Mouse (Mus musculus): ENCODE results near the gene Tas2r110. TPM values are rescaled to one million over a fixed set of nuclear protein-coding genes. Genes with fewer than 3 reads are reported as not detected.

Tas2r110 gene
- not detected in 2 replicates for polyA plus RNA-seq (2015; fragmentation: Nextera tagmentation; extraction: Ambion mirVana)

GRCm38 (mm10) chr6:132867708-132868107 is at the start of gene Tas2r110:
Tas2r110 (plus strand) TSS chr6:132868008.

GRCm38 (mm10) chr6:132846842-132847241 is 21.0 kb upstream of the Tas2r110 start, which contains the start of gene Tas2r123:
Tas2r123 (plus strand) TSS chr6:132847142.

GRCm38 (mm10) chr6:132855138-132855537 is 12.7 kb upstream of the Tas2r110 start, which contains the start of gene Tas2r116:
Tas2r116 (plus strand) TSS chr6:132855438.

GRCm38 (mm10) chr6:132892711-132893110 is 24.9 kb downstream of the Tas2r110 start, which contains the start of gene Tas2r113:
Tas2r113 (plus strand) TSS chr6:132893011.

GRCm38 (mm10) chr6:132909351-132909750 is 41.5 kb downstream of the Tas2r110 start, which contains the start of gene Tas2r125:
Tas2r125 (plus strand) TSS chr6:132909651.

Other genes with a start within 250 kb of the Tas2r110 start
- not detected in 2 replicates for gene A630073D07Rik, start 216.5 kb upstream of the Tas2r110 start, polyA plus RNA-seq (2015; fragmentation: Nextera tagmentation; extraction: Ambion mirVana)
- not detected in 2 replicates for gene Tas2r120, start 211.1 kb upstream of the Tas2r110 start, polyA plus RNA-seq (2015; fragmentation: Nextera tagmentation; extraction: Ambion mirVana)
- not detected in 2 replicates for gene Tas2r121, start 167.0 kb upstream of the Tas2r110 start, polyA plus RNA-seq (2015; fragmentation: Nextera tagmentation; extraction: Ambion mirVana)
- not detected in 2 replicates for gene Tas2r122, start 156.1 kb upstream of the Tas2r110 start, polyA plus RNA-seq (2015; fragmentation: Nextera tagmentation; extraction: Ambion mirVana)
- gene Tas2r115, start 130.0 kb upstream of the Tas2r110 start, polyA plus RNA-seq (2015; fragmentation: Nextera tagmentation; extraction: Ambion mirVana) = not detected in 2 replicates
- gene Tas2r124, start 113.3 kb upstream of the Tas2r110 start, polyA plus RNA-seq (2015; fragmentation: Nextera tagmentation; extraction: Ambion mirVana) = not detected in 2 replicates
- not detected in 2 replicates for gene Tas2r102, start 105.9 kb upstream of the Tas2r110 start, polyA plus RNA-seq (2015; fragmentation: Nextera tagmentation; extraction: Ambion mirVana)
- gene Tas2r136, start 89.8 kb upstream of the Tas2r110 start, polyA plus RNA-seq (2015; fragmentation: Nextera tagmentation; extraction: Ambion mirVana) = not detected in 2 replicates
- not detected in 2 replicates for gene Tas2r117, start 65.2 kb upstream of the Tas2r110 start, polyA plus RNA-seq (2015; fragmentation: Nextera tagmentation; extraction: Ambion mirVana)
- not detected in 2 replicates for gene Tas2r123, start 20.9 kb upstream of the Tas2r110 start, polyA plus RNA-seq (2015; fragmentation: Nextera tagmentation; extraction: Ambion mirVana)
- not detected in 2 replicates for gene Tas2r116, start 12.6 kb upstream of the Tas2r110 start, polyA plus RNA-seq (2015; fragmentation: Nextera tagmentation; extraction: Ambion mirVana)
- gene Tas2r113, start 25.0 kb downstream of the Tas2r110 start, polyA plus RNA-seq (2015; fragmentation: Nextera tagmentation; extraction: Ambion mirVana) = not detected in 2 replicates
- 0.34 and 0.42 TPM in 2 replicates for gene Tas2r125, start 41.6 kb downstream of the Tas2r110 start, polyA plus RNA-seq (2015; fragmentation: Nextera tagmentation; extraction: Ambion mirVana)
- not detected in 2 replicates for gene Tas2r129, start 83.1 kb downstream of the Tas2r110 start, polyA plus RNA-seq (2015; fragmentation: Nextera tagmentation; extraction: Ambion mirVana)
- gene Tas2r131, start 89.9 kb downstream of the Tas2r110 start, polyA plus RNA-seq (2015; fragmentation: Nextera tagmentation; extraction: Ambion mirVana) = not detected in 2 replicates
- gene Tas2r109, start 113.0 kb downstream of the Tas2r110 start, polyA plus RNA-seq (2015; fragmentation: Nextera tagmentation; extraction: Ambion mirVana) = not detected in 2 replicates
- gene Tas2r103, start 169.1 kb downstream of the Tas2r110 start, polyA plus RNA-seq (2015; fragmentation: Nextera tagmentation; extraction: Ambion mirVana) = not detected in 2 replicates
- gene Tas2r140, start 187.8 kb downstream of the Tas2r110 start, polyA plus RNA-seq (2015; fragmentation: Nextera tagmentation; extraction: Ambion mirVana) = not detected in 2 replicates
- gene Smim10l1, start 236.9 kb downstream of the Tas2r110 start, polyA plus RNA-seq (2015; fragmentation: Nextera tagmentation; extraction: Ambion mirVana) = 126 and 135 TPM in 2 replicates